Mouse (Mus musculus) right cerebral cortex, adult 2 months (tissue): ENCODE data around the gene Dctpp1.
A peak's percentile ranks its signal among the peaks of the same experiment; 100 is the strongest.
"Not testable (repeated sequence)": the region's sequence is repeated elsewhere in the genome, so short reads cannot be mapped to it uniquely, and the experiment has no call there.

Experiments
- DNase-seq, 2 experiments: peaks; one replicate each; pipeline ENCODE4 v3.0.0; 2021 to 2022; ENCODE audit warnings: low spot score in 2 of 2

Gene Dctpp1

DNA sequence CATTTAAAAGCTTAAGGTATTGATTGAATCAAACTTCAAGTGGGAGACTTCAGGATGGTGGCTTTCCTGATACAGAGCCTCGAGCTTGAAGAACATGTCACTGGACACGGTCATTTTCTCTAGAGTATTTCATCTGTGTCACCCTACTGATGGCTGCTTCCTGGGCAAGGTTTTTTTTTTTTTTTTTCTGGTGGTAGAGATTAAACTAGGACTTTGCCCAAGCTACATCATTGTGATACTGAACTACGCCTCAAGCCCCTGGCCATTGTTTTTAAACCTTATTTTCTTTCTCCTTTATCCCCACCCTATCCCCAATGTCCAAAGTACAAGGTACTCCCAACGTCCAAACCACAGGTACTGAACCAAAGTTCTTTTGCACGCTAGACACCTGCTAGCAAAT is 10.2 kb upstream of the Dctpp1 start:
- no peak for DNase-seq

DNA sequence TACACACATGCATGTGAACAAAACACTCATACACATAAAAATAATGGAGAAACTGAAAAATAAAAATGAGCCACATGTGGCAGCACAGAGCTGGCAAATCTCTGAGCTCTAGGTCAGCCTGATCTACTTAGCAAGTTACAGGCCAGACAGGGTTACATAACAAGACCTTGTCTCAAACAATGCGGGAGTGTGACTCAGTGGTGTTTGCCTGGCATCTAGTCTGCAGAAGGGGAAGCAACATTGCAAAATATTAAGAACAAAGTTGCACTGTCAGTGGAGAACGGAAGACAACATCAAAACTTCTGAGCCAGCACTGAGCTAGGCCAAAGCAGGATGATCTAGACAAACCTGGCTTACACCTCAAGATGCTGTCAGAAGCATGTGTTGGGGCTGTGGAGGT is 9.7 kb upstream of the Dctpp1 start:
- no peak for DNase-seq

DNA sequence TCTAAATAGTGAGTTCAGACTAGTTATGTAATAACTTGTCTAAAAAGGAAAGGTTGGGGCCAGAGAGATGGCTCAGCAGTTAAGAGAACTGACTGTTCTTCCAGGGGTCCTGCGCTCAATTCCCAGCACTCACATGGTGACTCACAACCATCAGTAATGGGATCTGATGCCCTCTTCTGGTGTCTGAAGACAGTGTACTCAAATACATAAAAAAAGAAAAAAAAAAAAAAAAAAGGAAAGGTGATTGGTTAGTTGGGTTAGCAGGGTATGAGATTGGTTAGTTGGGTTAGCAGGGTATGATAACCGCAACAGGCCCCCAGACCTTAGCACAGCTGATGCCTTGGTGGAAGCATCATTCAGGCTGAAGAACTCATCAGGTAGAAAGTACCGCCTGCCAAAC is 3.0 kb upstream of the Dctpp1 start:
- no peak for DNase-seq

GRCm38 (mm10) chr7:127262218-127262961 is 1.9 kb upstream of the Dctpp1 start:
- DNase-seq, result no peak

DNA sequence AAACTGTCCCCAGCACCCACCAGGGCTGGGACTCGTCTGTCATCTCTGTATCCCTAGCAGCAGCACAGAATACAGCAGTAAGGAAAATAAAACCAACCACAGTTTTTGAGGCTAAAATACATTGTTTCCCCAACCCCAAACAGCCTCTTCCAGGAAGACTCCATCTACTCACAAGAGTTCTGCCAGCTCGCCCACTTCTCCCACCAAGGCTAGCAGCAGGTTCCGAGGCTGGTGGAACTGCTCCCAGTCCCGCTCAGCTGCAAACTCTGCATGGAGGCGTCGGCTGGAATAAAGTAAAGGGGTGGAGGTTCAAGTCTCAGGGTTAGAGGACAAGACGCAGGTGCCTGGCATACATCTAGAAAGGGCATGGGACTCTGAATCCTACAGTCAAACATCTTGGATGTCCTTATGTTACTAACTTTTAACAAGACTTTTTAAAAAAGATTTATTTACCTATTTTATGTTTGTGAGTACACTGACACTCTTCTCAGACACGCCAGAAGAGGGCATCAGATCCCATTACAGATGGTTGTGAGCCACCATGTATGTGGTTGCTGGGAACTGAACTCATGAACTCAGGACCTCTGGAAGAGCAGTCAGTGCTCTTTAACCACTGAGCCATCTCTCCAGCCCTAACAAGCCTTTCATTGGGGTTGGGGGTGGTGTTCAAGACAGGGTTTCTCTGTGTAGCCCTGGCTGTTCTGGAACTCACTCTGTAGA is 1.2 kb downstream of the Dctpp1 start:
- DNase-seq, result peak in 1 of 2 experiments; percentile 28

DNA sequence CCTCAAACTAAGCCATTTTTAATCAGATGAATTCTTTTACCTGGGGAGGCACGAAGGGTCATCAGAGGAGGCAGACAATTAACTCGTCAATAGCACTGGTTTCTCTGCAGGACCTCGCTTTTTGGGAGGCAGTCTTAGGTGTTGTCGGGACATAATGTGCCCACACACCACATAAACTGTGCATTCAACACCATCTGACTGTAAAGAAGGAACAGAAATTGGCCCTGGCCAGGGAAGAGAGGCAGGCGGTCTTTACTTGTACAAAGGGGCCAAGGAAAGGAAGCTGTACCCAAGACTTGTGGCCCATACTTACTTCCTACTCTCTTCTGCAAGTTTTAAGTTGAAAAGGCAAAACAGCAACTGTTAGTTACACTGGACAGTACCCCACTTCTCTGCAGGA is 4.0 kb downstream of the Dctpp1 start:
- no peak for DNase-seq

GRCm38 (mm10) chr7:127255965-127256364 is 4.5 kb downstream of the Dctpp1 start:
- DNase-seq, result no peak

GRCm38 (mm10) chr7:127255008-127255407 is 5.5 kb downstream of the Dctpp1 start:
- no peak for DNase-seq

- DNase-seq, result peak; percentile 94
Observed at GRCm38 (mm10) chr7:127253821-127254769, 6.4 kb downstream of the Dctpp1 start.

DNA sequence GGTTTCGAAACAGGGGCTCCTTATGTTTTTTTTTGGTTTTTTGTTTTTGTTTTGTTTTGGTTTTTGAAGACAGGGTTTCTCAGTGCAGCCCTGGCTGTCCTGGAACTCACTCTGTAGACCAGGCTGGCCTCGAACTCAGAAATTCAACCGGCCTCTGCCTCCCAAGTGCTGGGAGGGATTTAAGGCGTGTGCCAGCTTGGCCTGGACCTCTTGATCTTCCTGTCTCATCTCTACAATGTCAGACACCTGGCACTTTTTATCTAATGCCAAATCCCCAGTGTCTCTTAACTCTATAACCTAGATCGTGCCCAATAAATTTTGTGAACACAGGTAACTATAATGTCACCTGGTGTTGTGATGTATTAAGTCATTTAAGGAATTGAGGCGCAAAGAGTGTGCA is 7.2 kb downstream of the Dctpp1 start:
- DNase-seq, result no peak

GRCm38 (mm10) chr7:127252414-127252813 is 8.1 kb downstream of the Dctpp1 start:
- no peak for DNase-seq

DNA sequence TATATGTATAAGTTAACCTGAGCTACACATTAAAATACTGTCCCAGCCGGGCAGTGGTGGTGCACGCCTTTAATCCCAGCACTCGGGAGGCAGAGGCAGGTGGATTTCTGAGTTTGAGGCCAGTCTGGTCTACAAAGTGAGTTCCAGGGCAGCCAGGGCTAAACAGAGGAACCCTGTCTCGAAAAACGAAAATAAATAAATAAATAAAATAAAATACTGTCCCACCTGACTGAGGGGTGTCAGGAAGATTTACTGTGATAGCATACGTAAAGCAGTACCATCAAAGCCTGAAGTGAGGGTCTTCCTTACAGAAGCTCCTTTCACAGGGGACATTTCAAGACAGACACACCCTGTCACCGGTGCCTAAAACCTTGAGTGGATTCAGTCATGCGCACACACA is 10.0 kb downstream of the Dctpp1 start:
- DNase-seq, result not testable (repeated sequence)

GRCm38 (mm10) chr7:127244658-127245510 is 15.6 kb downstream of the Dctpp1 start:
- DNase-seq, result no peak

- peak; percentile 89 to 93 for DNase-seq
Observed at GRCm38 (mm10) chr7:127243870-127244657, 16.4 kb downstream of the Dctpp1 start, which contains the start of gene Zfp771. Zfp771 (plus strand) TSS chr7:127244274.

GRCm38 (mm10) chr7:127243361-127243867 is 17.1 kb downstream of the Dctpp1 start:
- DNase-seq, result no peak

- no peak for DNase-seq
Observed at GRCm38 (mm10) chr7:127234777-127235176, 25.7 kb downstream of the Dctpp1 start.

GRCm38 (mm10) chr7:127233765-127234164 is 26.7 kb downstream of the Dctpp1 start:
- DNase-seq, result no peak

GRCm38 (mm10) chr7:127233368-127233749 is 27.1 kb downstream of the Dctpp1 start:
- peak in 1 of 2 experiments; percentile 47 for DNase-seq

GRCm38 (mm10) chr7:127232622-127233367 is 27.7 kb downstream of the Dctpp1 start, which contains the start of the genes Zfp553 and Sept1:
Zfp553 (plus strand) TSS chr7:127233061.
Sept1 (minus strand) TSS chr7:127233130.
- DNase-seq, result peak; percentile 79 to 86
